ENCODE assay signal across 18 mouse cellular contexts in the genomic region with DNA sequence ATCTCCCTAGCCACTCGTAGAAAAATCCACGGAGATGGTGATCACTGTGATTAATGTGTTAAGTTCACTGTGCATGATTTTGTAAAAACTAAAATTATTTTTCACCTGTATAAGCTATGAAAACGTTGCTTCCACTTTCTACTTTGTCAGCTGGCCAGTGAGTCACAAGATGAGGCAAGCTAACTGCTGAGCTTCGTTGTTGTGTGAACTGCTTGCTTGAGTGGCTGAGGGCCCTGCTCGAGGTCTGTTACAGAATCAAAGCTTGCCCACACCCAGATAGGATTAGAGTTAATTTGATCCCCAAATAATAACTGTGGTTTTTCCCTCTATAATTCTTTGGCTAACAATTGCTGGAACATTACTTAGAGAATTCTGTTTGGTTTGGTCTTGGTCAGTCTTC. TPM values are rescaled to one million over a fixed set of nuclear protein-coding genes. Genes with fewer than 3 reads are reported as not detected.
"Had no signal": no experiment of that assay in that cellular context is flagged by ENCODE, and none has a peak within 500 bp of the region (broad histone marks: within the 10 kb centered on the region; RNA-seq: fewer than 3 reads in every experiment).

No protein-coding gene starts in this region.

RNA-seq across cellular contexts. Expression of gene 9930111J21Rik2, which starts 0.9 kb away (rescaled TPM):
- polyA plus RNA-seq: erythroblast, embryonic 14.5 days had no signal

RNA-seq across cellular contexts. Expression of gene Tgtp2, which starts 12.1 kb away (rescaled TPM):
- total RNA-seq: forebrain, postnatal 0 days; gastrocnemius, postnatal 10 days; gastrocnemius, postnatal 14 days; gastrocnemius, postnatal 4 days had no signal
- polyA plus RNA-seq: embryonic facial prominence, embryonic 10.5 days; embryonic facial prominence, embryonic 11.5 days; erythroblast, embryonic 14.5 days; forebrain, embryonic 10.5 days; forebrain, embryonic 11.5 days; forebrain, embryonic 12.5 days; forebrain, embryonic 13.5 days; forebrain, embryonic 15.5 days; forebrain, embryonic 16.5 days; forebrain, postnatal 0 days had no signal

RNA-seq across cellular contexts. Expression of gene Ifi47, which starts 24.5 kb away (rescaled TPM):
- polyA plus RNA-seq: erythroblast, embryonic 14.5 days had no signal

RNA-seq across cellular contexts. Expression of gene Tgtp1, which starts 57.9 kb away (rescaled TPM):
- polyA plus RNA-seq: embryonic facial prominence, embryonic 10.5 days; embryonic facial prominence, embryonic 11.5 days; embryonic facial prominence, embryonic 12.5 days; embryonic facial prominence, embryonic 13.5 days; erythroblast, embryonic 14.5 days; forebrain, embryonic 10.5 days; forebrain, embryonic 11.5 days; forebrain, embryonic 12.5 days; forebrain, embryonic 13.5 days; forebrain, embryonic 14.5 days; forebrain, embryonic 15.5 days; forebrain, embryonic 16.5 days had no signal

RNA-seq across cellular contexts. Expression of gene Gm12185, which starts 59.9 kb away (rescaled TPM):
- total RNA-seq: forebrain, postnatal 0 days had no signal
- polyA plus RNA-seq: embryonic facial prominence, embryonic 10.5 days; embryonic facial prominence, embryonic 11.5 days; embryonic facial prominence, embryonic 12.5 days; embryonic facial prominence, embryonic 13.5 days; embryonic facial prominence, embryonic 14.5 days; embryonic facial prominence, embryonic 15.5 days; erythroblast, embryonic 14.5 days; forebrain, embryonic 10.5 days; forebrain, embryonic 11.5 days; forebrain, embryonic 12.5 days; forebrain, embryonic 13.5 days; forebrain, embryonic 14.5 days; forebrain, embryonic 15.5 days; forebrain, embryonic 16.5 days; forebrain, postnatal 0 days had no signal
